Mouse (Mus musculus) lung, embryonic 14.5 days (tissue): ENCODE measurements around the gene Ltbp1. TPM values are rescaled to one million over a fixed set of nuclear protein-coding genes. Genes with fewer than 3 reads are reported as not detected.
A peak's percentile ranks its signal among the peaks of the same experiment; 100 is the strongest.

Source experiments
- ATAC-seq: fragments of 200-750 bp; cut with Nextera tagmentation; 2 replicates; pipeline ENCODE4 v1.8.0; 2017; ENCODE audit warnings: mild to moderate bottlenecking, moderate TSS enrichment, moderate library complexity; ENCODE audit not compliant: insufficient read depth
- DNase-seq: peaks from one replicate; pipeline ENCODE4 v3.0.0-alpha.2; 2015
- H3K27ac ChIP-seq: fragments of 300-500 bp; sonication (generic); 2 replicates; pipeline ENCODE4 v1.5.1; 2014; ENCODE audit warnings: low read depth, mild to moderate bottlenecking, moderate library complexity
- H3K27me3 ChIP-seq: fragments of 300-500 bp; sonication (generic); 2 replicates; pipeline ENCODE4 v1.6.1; 2014; ENCODE audit warnings: low read length, control low read depth; ENCODE audit not compliant: insufficient read depth
- H3K36me3 ChIP-seq: fragments of 300-500 bp; sonication (generic); 2 replicates; pipeline ENCODE4 v1.6.1; 2014; ENCODE audit warnings: control low read depth; ENCODE audit not compliant: insufficient read depth
- H3K4me1 ChIP-seq: fragments of 300-500 bp; sonication (generic); 2 replicates; pipeline ENCODE4 v1.6.1; 2014; ENCODE audit warnings: antibody characterized with exemption, control low read depth; ENCODE audit not compliant: insufficient read depth
- H3K4me2 ChIP-seq: fragments of 300-500 bp; sonication (generic); 2 replicates; pipeline ENCODE4 v1.6.1; 2014; ENCODE audit warnings: mild to moderate bottlenecking
- H3K4me3 ChIP-seq: fragments of 300-500 bp; sonication (generic); 2 replicates; pipeline ENCODE4 v1.5.1; 2014; ENCODE audit warnings: low read depth, low read length
- H3K9ac ChIP-seq: fragments of 300-500 bp; sonication (generic); 2 replicates; pipeline ENCODE4 v1.6.1; 2014
- H3K9me3 ChIP-seq: fragments of 300-500 bp; sonication (generic); 2 replicates; pipeline ENCODE4 v1.6.1; 2016; ENCODE audit warnings: low read depth, low read length, control low read depth
- CTCF ChIP-seq: IDR thresholded peaks from 2 replicates; pipeline ENCODE4 v1.5.1; 2016; ENCODE audit warnings: antibody characterized with exemption, low read depth
- WGBS: fragments of 180-500 bp; shearing (Covaris S2); extraction: QIAGEN DNeasy Blood & Tissue Kit; methylation state at CpG from one replicate; pipeline ENCODE4 v1.1.7; 2014; 5-methylcytosine and 5-hydroxymethylcytosine counted together
- polyA plus RNA-seq: library from polyadenylated mRNA; unstranded; fragments of >200 nt; fragmentation: Nextera tagmentation; extraction: Ambion mirVana; gene quantifications from 2 replicates; pipeline ENCODE4 v1.2.1, GENCODE M21; 2014

Ltbp1 gene
- polyA plus RNA-seq, 1 experiment from 2014 or later: 33.8 TPM

DNA sequence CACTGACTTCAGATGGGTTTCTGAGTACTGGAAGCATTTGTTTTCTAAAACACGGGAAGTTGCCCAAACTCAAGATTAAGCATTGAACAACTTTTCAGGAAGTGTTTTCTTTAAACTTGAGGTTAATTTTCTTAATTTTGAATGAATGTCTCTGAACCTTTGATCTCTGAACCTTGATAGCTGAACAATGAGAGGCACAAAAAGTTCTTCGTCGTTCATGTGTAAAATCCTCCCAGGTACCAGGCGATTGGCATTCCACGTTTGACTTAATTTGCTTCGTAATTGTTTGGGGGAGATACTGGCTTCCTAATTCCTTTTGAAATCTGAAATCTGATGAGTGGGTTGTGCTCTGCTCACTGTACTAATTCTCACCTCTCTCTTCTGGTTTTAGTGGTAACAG, 273.2 kb downstream of the Ltbp1 start:
- no peaks in the 10 kb centered on the region for H3K9me3 ChIP-seq
- no peak overlapping the region for H3K9ac ChIP-seq
- WGBS: 75% methylated on average over 6 of the region's 6 CpGs
- H3K36me3 ChIP-seq: 0 out of 2 replicates have a peak, but pooled peaks cover 3% of the 10 kb centered on the region
- H3K4me1 ChIP-seq: no peaks in the 10 kb centered on the region
- no peak overlapping the region for H3K4me2 ChIP-seq
- no peak for ATAC-seq
- DNase-seq: no peak
- H3K27me3 ChIP-seq: no peaks in the 10 kb centered on the region
- no peak overlapping the region for H3K4me3 ChIP-seq
- H3K27ac ChIP-seq: no peak overlapping the region
- TF ChIP-seq CTCF: no peak

DNA sequence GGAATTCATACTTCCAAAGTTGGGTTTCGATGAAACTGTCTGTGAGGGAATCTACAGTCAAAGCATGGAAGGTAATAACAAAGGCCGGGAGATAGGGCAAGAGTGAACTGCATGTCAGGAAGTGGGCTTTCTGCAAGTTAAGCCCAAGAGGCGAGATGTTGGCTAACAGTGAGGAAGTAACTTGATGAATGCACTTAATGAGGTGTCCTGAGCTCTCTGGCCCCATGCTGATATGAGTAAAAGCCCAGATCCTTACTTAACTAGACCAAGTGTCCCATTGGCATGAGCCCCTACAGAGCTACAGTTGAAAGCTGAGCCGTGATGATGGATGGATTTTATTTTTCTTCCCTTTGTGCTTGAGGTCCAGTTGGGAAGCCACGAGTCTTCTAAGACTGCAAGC, 276.0 kb downstream of the Ltbp1 start:
- H3K4me2 ChIP-seq: no peak overlapping the region
- peak; percentile 11 for DNase-seq
- no peak for ATAC-seq
- H3K27ac ChIP-seq: no peak overlapping the region
- H3K9me3 ChIP-seq: no peaks in the 10 kb centered on the region
- no peaks in the 10 kb centered on the region for H3K27me3 ChIP-seq
- 58% methylated on average over 5 of the region's 5 CpGs for WGBS
- H3K9ac ChIP-seq: no peak overlapping the region
- 0 out of 2 replicates have a peak, but pooled peaks cover 4% of the 10 kb centered on the region for H3K36me3 ChIP-seq
- H3K4me3 ChIP-seq: no peak overlapping the region
- H3K4me1 ChIP-seq: no peaks in the 10 kb centered on the region
- TF ChIP-seq CTCF: no peak

DNA sequence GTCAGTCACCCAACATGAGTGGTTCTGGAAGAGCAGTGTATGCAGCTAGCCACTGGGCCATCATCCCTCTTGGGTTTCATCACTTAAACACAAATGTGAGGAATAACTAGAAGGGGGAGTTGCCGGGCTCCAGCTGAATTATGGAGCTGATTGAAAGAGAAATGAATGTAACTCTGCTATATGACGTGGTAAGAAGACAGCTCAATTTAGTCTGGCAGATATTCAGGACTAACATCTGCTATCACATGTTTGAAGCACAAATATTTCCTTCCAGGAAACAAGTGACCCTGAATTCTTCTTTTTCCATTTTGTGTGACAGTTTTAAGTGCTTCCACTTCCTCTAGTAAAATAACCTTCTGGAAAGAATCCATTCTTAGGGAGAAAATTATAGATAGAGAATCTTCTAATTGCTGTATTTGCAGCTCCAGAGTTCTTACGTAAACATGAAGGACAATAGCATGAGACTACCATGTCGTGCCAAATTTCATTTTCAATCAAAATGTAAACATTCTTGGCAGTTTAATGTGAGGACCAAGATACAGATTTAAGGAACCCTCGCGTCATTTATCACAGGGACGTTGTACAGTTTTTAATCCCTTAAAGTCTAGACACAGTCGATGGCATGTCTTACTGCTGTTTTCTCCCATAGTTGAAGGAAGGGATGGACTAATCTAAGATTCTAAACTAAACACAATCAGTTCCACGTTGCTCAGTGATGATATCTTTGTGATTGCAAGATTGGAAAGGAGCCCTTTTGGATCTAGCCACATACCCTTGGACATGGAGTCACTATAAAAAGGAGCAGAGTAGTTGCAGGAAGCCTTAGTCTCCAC, 279.7 kb downstream of the Ltbp1 start:
- H3K9ac ChIP-seq: no peak overlapping the region
- ATAC-seq (peak; percentile 58), DNase-seq (peak; percentile 59)
- H3K36me3 ChIP-seq: 0 out of 2 replicates have a peak, but pooled peaks cover 4% of the 10 kb centered on the region
- no peak overlapping the region for H3K4me2 ChIP-seq
- 0 out of 2 replicates have a peak overlapping the region, but pooled peaks have one; percentile 27 for H3K27ac ChIP-seq
- no peaks in the 10 kb centered on the region for H3K4me1 ChIP-seq
- no peak overlapping the region for H3K4me3 ChIP-seq
- no peak for TF ChIP-seq CTCF
- WGBS: 37% methylated on average over 9 of the region's 9 CpGs
- no peaks in the 10 kb centered on the region for H3K27me3 ChIP-seq
- no peaks in the 10 kb centered on the region for H3K9me3 ChIP-seq

DNA sequence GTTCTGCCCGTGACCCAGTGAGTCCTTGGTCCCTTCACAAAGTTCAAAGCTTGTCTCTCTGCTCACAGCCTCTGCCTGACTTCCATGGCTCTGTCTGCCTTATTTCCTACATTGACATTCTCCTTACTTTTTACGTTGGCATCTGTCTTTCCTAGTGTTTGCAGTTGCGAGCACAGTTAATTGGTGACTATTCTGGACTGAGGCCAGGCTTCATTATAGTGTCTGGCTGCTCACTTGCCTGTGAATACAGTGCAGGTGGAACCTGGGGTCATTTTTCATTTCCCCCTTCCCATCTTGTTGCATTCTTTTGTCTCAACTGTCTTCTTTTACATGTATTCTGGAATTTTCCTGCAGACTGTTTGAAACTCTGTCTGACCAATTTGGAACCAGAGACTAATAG, 287.6 kb downstream of the Ltbp1 start:
- H3K4me3 ChIP-seq: no peak overlapping the region
- peaks cover 29% of the 10 kb centered on the region for H3K36me3 ChIP-seq
- TF ChIP-seq CTCF: no peak
- 82% methylated on average over 3 of the region's 3 CpGs for WGBS
- no peak for ATAC-seq
- no peaks in the 10 kb centered on the region for H3K9me3 ChIP-seq
- no peaks in the 10 kb centered on the region for H3K4me1 ChIP-seq
- DNase-seq: no peak
- H3K27me3 ChIP-seq: no peaks in the 10 kb centered on the region
- no peak overlapping the region for H3K9ac ChIP-seq
- H3K27ac ChIP-seq: no peak overlapping the region
- H3K4me2 ChIP-seq: no peak overlapping the region

DNA sequence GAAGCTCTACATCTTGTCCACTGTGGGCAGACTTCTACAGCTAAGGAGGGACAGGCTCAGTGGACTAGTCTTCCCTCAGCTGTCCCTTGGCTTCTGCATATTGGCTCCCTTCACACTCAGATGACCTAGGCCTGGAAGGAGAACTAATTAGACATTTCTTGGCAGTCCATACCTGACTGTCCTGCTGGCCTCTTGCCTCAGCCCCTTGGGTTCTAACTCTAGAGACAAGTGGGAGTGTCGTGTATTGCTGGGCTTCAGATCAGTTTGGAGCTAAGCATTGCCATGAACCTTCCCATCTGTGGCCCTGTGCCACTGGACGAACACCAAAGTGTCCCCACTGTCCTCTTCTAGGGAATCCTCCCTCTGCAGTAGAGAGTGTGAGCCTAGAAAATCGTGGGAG, 288.4 kb downstream of the Ltbp1 start:
- Histone ChIP-seq H3K27me3 (no peaks in the 10 kb centered on the region), H3K27ac (no peak overlapping the region), H3K9ac (no peak overlapping the region), H3K36me3 (peaks cover 32% of the 10 kb centered on the region), H3K4me3 (no peak overlapping the region), H3K4me1 (no peaks in the 10 kb centered on the region), H3K9me3 (no peaks in the 10 kb centered on the region), H3K4me2 (no peak overlapping the region)
- 72% methylated on average over 3 of the region's 3 CpGs for WGBS
- DNase-seq (no peak), ATAC-seq (no peak)
- no peak for TF ChIP-seq CTCF

DNA sequence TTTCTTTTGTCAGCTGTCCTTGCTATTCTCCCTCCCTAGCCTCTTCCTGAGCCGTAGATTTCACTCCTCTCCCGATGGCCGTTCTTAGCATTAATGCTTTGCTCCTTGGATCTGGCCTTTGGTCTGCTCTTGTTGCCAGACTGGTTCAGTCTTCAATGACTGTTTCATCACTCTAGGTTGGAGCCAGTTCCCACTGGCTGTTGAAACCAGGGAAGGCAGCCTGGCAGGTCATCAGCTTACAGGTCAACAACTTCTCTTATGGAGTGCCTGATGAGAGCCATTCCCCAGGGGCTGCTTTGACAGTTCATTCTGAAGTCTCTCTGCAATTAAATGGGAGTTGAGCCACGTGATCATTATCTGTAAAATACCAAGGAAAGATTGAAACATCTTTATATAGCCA, 295.5 kb downstream of the Ltbp1 start:
- Histone ChIP-seq H3K9me3 (no peaks in the 10 kb centered on the region), H3K4me1 (no peaks in the 10 kb centered on the region), H3K4me2 (no peak overlapping the region), H3K27ac (no peak overlapping the region), H3K27me3 (no peaks in the 10 kb centered on the region), H3K36me3 (peaks cover 24% of the 10 kb centered on the region), H3K9ac (no peak overlapping the region), H3K4me3 (no peak overlapping the region)
- 68% methylated on average over 4 of the region's 4 CpGs for WGBS
- ATAC-seq: no peak
- TF ChIP-seq CTCF: no peak
- no peak for DNase-seq

DNA sequence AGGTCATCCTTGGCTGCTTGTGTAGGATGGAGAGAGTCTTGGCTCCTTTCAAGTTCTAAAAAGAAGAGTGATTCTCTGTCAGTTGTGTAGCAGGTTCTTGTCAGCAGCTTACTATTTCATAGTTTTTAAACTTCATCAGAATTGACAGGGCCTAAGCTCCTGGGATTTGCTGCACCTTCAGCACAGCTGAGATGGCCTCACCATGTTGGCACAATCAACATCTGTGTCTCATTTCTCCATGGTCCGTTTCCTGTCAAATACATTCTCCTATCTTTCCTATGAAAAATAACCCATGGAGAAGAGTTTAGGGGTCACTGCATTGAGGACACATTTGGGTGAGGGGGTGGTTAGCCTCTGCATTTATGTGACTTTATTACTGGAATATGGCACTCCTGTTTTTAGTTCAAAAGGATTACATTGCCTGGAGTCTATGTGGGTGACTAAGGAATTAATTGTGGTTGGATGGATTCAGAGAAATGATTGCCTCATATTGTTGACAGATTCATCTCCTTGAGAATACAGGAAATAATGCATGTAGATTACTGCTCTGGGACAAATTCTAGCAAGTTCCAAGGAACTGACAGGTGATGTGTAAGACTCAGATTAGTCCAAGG, 299.5 kb downstream of the Ltbp1 start:
- no peak for TF ChIP-seq CTCF
- ATAC-seq (no peak), DNase-seq (no peak)
- no peaks in the 10 kb centered on the region for H3K4me1 ChIP-seq
- no peak overlapping the region for H3K4me2 ChIP-seq
- H3K27me3 ChIP-seq: no peaks in the 10 kb centered on the region
- H3K9me3 ChIP-seq: no peaks in the 10 kb centered on the region
- peaks cover 2% of the 10 kb centered on the region; the same call in 1 of the 2 replicates for H3K36me3 ChIP-seq
- no peak overlapping the region for H3K9ac ChIP-seq
- H3K27ac ChIP-seq: no peak overlapping the region
- no peak overlapping the region for H3K4me3 ChIP-seq
- 66% methylated on average over 1 of the region's 1 CpGs for WGBS
